Mouse (Mus musculus) testis, postnatal 14 days (tissue): ENCODE results near the gene Col6a5.

Experiments
- DNase-seq: peaks from one replicate; pipeline ENCODE4 v3.0.0; 2021; ENCODE audit warnings: low spot score

The Col6a5 gene

DNA sequence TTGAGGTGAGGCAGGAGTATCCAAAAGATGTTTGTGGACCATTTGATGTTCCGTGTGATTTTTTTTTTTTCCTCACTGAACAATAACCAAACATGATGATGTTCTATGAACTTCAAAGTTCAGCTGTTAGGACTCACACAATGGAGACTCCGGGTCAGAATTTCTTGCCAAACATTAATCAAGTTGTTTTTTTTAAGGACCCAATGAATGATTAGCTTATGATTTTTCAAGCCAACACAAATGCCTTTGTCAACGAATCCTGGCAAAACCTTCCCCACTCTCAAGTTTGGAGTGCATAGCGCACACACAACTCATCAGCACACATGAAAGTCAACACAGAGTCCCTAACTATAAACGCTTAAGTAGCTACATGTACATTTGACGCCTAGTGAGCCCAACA, 139.7 kb downstream of the Col6a5 start:
- no peak for DNase-seq

- DNase-seq, result no peak
Measured at GRCm38 (mm10) chr9:105819155-105819709, 141.2 kb downstream of the Col6a5 start.

DNA sequence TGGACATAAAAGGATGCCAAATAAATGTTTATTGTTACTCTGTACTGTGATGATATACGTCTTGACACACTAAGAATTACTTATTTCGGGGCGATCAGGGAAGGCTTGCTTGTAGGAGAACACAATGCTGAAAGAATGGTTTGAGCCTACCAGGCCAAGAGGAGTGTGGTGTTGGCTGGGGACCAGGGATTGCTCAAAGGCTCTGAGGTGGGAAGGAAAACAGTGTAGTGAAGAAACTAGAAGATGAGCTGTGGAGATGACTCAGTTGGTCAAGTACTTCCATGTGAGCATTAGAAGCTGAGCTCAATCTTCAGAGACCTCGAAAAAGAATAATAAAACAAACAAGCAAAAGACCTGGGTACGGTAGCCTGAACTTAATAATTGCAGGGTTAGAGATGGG, 146.0 kb downstream of the Col6a5 start:
- DNase-seq, result no peak

DNA sequence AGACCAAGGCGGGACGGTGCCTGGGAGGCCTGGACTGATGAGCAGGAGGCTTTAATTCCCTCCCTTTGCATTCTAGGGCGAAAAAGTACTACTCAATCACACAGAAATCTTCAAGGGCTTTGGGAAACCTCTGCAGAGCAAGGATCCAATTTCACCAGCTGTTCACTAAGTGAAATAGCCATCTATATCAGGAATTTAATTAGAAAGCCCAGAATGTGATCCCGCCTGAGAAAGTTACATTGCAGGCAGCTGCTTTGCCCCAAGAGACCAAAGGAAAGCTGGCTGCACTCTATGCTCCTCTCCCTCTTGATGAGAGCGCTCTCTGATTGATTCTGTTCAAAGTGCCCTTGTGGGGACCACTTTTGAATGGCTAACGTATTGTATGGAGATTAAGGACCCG, 149.0 kb downstream of the Col6a5 start:
- DNase-seq, result no peak

- no peak for DNase-seq
Measured at GRCm38 (mm10) chr9:105808920-105809505, 151.4 kb downstream of the Col6a5 start.
